Mouse (Mus musculus): ENCODE data around the gene Nrxn1. TPM values are rescaled to one million over a fixed set of nuclear protein-coding genes. Genes with fewer than 3 reads are reported as not detected.

Gene Nrxn1
- polyA plus RNA-seq, 1 experiment from 2014 or later, result 12.2 TPM

DNA sequence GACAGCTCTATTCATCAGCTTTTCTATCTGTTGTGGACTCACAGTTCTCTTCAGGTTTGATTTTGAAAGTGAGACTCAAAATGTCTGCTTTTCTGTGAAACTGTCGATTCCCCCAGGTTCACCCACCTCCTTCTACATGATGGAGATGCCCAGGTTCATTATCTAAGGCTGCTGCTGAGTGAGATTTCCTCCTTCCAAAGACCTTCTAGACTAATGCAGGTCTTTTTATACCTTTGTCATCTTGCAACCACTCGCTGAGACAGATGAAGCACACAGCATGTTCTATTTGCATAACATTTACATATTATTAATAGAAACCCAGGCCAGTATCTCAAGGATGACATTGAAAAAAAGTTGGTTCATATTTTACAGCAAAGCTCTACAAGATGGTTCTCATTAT, 295.9 kb downstream of the Nrxn1 start:
- 81% methylated on average over 2 of the region's 2 CpGs for WGBS
- no peaks in the 10 kb centered on the region for H3K9me3 ChIP-seq
- 0 out of 2 replicates have a peak, but pooled peaks cover 5% of the 10 kb centered on the region for H3K4me1 ChIP-seq
- H3K9ac ChIP-seq, result no peak overlapping the region
- H3K4me3 ChIP-seq, result no peak overlapping the region
- H3K27me3 ChIP-seq, result no peaks in the 10 kb centered on the region
- H3K4me2 ChIP-seq (replicated peaks), result no peak overlapping the region
- no peak for ATAC-seq (ENCODE audit: low FRiP score, low read depth)
- no peak overlapping the region for H3K27ac ChIP-seq
- H3K36me3 ChIP-seq, result no peaks in the 10 kb centered on the region

DNA sequence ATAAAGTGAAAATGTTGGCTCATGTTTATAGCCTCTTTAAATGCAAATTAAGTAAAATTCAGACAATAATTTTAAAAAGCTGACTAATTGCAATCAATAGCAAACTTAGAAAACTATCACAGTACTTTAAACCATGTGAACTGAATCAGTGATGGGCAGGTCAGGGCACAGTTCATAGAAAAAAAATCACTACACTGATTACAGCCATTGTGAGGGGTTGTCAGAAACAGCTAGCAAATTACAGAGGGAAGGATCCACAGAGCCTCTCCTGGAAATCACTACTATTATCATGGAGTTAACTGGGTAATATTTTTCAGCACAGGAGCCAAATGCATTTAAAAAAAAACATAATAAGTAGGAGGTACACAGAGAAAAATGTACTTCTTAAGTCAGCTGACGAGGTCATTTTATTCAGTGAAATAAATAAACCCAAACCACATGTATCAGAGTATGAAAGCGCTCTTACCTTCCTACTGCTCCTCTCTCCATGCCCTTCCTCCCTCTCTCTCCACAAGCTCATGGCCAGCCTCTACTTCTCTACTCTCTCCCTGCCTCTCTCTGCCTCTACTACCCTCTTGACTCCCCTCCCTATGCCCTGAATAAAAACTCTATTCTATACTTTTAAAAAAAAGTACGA, 304.3 kb downstream of the Nrxn1 start:
- 83% methylated on average over 3 of the region's 3 CpGs for WGBS
- Histone ChIP-seq H3K27ac (no peak overlapping the region), H3K4me1 (no peaks in the 10 kb centered on the region), H3K4me3 (no peak overlapping the region), H3K9ac (no peak overlapping the region), H3K36me3 (no peaks in the 10 kb centered on the region), H3K4me2 (replicated peaks) (no peak overlapping the region), H3K27me3 (no peaks in the 10 kb centered on the region), H3K9me3 (no peaks in the 10 kb centered on the region)
- no peak for ATAC-seq (ENCODE audit: low FRiP score, low read depth)

DNA sequence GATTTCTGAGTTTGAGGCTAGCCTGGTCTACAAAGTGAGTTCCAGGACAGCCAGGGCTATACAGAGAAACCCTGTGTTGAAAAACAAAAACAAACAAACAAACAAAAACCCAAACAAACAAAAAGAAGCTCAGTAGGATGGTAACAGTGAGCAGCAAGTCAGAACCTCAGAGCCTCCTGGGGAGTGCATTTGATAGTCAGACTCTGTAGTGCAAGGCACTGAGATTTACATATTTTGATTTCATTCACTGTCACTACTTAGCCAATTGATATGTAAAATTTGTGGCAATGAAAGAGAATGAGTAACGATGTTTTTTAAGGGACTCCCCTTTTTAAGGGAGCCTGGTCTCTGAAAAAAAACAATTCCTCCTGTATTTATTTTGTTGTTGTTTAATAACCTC, 304.8 kb downstream of the Nrxn1 start:
- Histone ChIP-seq H3K27me3 (no peaks in the 10 kb centered on the region), H3K4me3 (no peak overlapping the region), H3K36me3 (no peaks in the 10 kb centered on the region), H3K9me3 (no peaks in the 10 kb centered on the region), H3K9ac (no peak overlapping the region), H3K4me2 (replicated peaks) (no peak overlapping the region), H3K4me1 (no peaks in the 10 kb centered on the region), H3K27ac (no peak overlapping the region)
- ATAC-seq (ENCODE audit: low FRiP score, low read depth), result no peak
- WGBS, result 61% methylated on average over 1 of the region's 1 CpGs

DNA sequence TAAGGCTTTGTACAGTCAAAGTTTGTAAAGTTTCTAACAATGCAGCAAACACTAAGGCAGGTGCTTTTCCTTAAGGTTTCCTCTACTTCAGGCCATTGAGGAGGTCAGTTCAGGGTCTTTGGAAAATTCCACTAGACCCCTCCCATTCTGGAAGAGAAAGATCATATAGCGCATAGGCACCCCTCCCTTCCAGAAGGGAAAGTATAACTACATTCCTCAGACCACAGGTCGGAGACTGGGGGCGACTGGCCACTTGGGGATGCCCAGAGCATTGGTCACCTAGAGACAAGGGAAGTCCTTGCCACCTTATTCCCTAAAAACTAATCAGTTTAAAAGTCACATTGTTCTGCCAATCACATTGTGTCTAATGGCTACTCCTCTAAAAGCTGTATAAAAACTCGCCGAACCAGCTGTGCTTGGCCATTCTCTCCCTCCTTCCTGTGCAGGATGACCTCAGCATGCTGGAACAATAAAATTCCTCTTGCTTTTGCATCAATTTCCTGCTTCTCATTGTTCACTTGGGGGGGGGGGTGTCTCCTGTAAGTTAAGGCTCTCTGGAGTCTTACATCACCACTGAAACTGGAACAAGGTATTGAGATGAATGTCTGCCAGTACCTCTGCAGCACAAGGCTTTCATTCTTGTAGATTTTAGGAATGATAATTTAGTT, 305.6 kb downstream of the Nrxn1 start:
- Histone ChIP-seq H3K4me1 (no peaks in the 10 kb centered on the region), H3K4me3 (no peak overlapping the region), H3K9ac (no peak overlapping the region), H3K36me3 (no peaks in the 10 kb centered on the region), H3K27me3 (no peaks in the 10 kb centered on the region), H3K4me2 (replicated peaks) (no peak overlapping the region), H3K27ac (no peak overlapping the region), H3K9me3 (no peaks in the 10 kb centered on the region)
- ATAC-seq (ENCODE audit: low FRiP score, low read depth), result peak; percentile 57
- WGBS, result 78% methylated on average over 5 of the region's 5 CpGs

DNA sequence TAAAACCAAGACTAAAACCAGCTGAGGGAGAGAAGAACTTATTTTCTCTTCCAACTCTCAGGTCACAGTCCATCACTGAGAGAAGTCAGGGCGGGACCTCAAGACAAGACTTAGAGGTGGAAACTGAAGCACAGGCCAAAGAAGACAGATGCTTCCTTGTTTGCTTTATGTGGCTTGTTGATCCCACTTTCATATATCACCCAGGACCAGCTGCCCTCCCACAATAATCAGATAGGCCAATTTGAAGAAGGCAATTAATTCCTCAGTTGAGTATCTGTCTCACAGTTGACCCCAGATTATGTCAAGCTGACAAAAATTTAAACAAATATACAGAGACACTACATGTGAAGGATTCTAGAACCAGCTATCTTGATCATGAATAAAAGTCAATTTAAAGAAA, 312.4 kb downstream of the Nrxn1 start:
- Histone ChIP-seq H3K9ac (no peak overlapping the region), H3K27me3 (no peaks in the 10 kb centered on the region), H3K36me3 (no peaks in the 10 kb centered on the region), H3K27ac (no peak overlapping the region), H3K4me3 (no peak overlapping the region), H3K9me3 (no peaks in the 10 kb centered on the region), H3K4me2 (replicated peaks) (no peak overlapping the region), H3K4me1 (no peaks in the 10 kb centered on the region)
- 78% methylated on average over 1 of the region's 1 CpGs for WGBS
- no peak for ATAC-seq (ENCODE audit: low FRiP score, low read depth)

DNA sequence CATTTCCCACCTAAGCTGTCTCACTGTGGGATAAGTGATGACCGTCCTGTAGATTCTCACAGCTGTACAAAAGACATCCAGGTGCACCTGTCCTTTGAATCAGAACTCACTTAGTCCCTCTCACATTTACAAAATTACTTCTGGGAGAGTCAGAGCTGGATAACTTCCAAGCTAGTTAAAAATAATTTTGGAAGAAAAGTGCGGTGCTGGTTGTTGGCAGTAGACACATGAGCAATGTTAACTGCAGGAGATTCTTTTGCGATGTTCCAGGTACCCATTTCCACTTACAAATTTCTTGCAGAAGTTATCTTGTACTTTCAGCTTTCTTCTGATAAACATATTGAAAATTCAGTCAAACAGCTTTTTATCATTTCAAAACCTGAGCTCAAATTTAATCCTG, 317.5 kb downstream of the Nrxn1 start:
- ATAC-seq (ENCODE audit: low FRiP score, low read depth), result no peak
- Histone ChIP-seq H3K4me3 (no peak overlapping the region), H3K27ac (no peak overlapping the region), H3K4me1 (no peaks in the 10 kb centered on the region), H3K4me2 (replicated peaks) (no peak overlapping the region), H3K36me3 (no peaks in the 10 kb centered on the region), H3K9ac (no peak overlapping the region), H3K9me3 (no peaks in the 10 kb centered on the region), H3K27me3 (no peaks in the 10 kb centered on the region)
- WGBS, result 62% methylated on average over 3 of the region's 3 CpGs

DNA sequence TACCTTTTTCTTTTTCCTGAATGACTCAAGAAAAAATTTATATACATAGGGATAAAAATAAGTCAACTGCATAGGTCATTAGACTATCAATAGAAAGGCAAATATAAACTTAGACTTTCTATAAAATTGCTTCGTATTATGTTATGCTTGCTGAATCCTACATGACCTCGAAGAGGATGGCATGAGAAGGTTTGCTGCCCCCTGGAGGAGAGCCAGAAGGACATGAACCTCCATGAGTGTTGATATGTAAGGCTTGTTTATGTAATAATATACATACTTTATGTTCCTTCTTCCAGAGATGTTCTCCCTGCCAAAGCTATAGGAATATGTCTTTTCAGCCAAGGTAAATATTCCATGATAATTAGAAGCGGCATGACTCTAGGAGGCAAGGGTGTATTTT, 319.6 kb downstream of the Nrxn1 start:
- Histone ChIP-seq H3K27me3 (no peaks in the 10 kb centered on the region), H3K9me3 (no peaks in the 10 kb centered on the region), H3K4me2 (replicated peaks) (no peak overlapping the region), H3K27ac (no peak overlapping the region), H3K4me1 (no peaks in the 10 kb centered on the region), H3K9ac (no peak overlapping the region), H3K4me3 (no peak overlapping the region), H3K36me3 (no peaks in the 10 kb centered on the region)
- ATAC-seq (ENCODE audit: low FRiP score, low read depth), result no peak
- WGBS, result 86% methylated on average over 3 of the region's 3 CpGs

DNA sequence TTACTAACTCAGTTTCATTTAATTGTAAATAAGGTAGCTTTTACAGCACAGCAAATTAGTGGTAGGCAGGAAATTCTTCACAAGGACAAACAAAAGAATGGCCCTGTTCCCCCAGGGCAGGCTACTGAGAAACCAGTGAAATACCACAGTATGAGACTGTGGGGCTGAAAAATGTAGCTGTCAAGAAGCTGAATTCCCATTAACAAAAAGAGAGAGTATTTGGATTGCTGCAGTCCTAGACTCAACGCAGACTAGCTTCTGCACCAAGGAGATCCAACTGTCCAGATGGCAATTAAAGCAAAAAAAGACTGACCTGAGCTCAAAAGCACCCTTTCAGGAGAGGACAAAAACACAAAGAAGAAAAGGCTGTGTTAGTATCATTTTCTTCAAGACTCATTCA, 324.7 kb downstream of the Nrxn1 start:
- Histone ChIP-seq H3K9ac (no peak overlapping the region), H3K4me3 (no peak overlapping the region), H3K27ac (no peak overlapping the region), H3K9me3 (no peaks in the 10 kb centered on the region), H3K36me3 (no peaks in the 10 kb centered on the region), H3K4me1 (no peaks in the 10 kb centered on the region), H3K27me3 (no peaks in the 10 kb centered on the region), H3K4me2 (replicated peaks) (no peak overlapping the region)
- no peak for ATAC-seq (ENCODE audit: low FRiP score, low read depth)
- 28% methylated on average over 1 of the region's 1 CpGs for WGBS

DNA sequence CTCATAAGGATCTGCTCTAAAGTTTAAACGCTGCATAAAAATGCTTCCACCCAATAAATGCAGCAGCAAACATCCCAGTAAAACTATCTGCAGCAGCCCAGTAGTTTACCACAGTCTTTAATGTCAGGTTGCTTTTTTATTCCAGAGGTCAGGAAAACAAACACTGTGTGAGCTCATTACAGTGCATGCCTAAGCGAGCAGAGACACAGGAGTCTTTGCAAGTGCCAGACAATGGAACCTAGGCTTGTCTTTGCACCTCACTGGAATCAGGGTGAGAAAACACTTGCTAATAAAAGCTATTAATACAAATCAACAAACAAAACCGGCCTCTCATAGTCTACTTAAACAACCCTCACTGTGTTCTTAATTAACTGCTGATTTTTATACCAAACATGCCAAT, 365.7 kb downstream of the Nrxn1 start:
- Histone ChIP-seq H3K9me3 (no peaks in the 10 kb centered on the region), H3K4me2 (replicated peaks) (no peak overlapping the region), H3K4me3 (no peak overlapping the region), H3K9ac (no peak overlapping the region), H3K27ac (no peak overlapping the region), H3K27me3 (no peaks in the 10 kb centered on the region), H3K36me3 (no peaks in the 10 kb centered on the region), H3K4me1 (peaks cover 6% of the 10 kb centered on the region; the same call in 1 of the 2 replicates)
- ATAC-seq (ENCODE audit: low FRiP score, low read depth), result no peak
- 26% methylated on average over 3 of the region's 3 CpGs for WGBS

DNA sequence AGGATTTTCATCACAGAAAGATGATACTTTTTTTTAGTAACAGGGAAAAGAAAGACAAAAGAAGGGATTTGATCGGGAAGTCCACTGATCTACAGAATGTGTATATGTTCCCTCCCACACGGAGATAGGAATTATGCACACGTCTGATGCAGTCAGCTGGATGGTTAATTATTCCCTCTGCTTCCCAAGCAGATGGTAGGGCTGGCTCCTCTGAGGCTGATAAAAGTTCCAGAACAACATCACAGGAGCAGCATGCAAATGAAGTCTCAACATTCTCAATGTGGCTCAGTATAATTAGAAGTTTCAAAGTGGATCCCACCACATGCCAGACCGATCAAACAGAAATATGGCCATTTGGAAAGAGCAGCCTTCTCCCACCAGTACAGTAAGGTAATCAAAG, 388.1 kb downstream of the Nrxn1 start:
- Histone ChIP-seq H3K4me2 (replicated peaks) (no peak overlapping the region), H3K36me3 (no peaks in the 10 kb centered on the region), H3K4me3 (no peak overlapping the region), H3K27me3 (no peaks in the 10 kb centered on the region), H3K4me1 (no peaks in the 10 kb centered on the region), H3K9me3 (no peaks in the 10 kb centered on the region), H3K9ac (no peak overlapping the region), H3K27ac (no peak overlapping the region)
- 75% methylated on average over 4 of the region's 4 CpGs for WGBS
- ATAC-seq (ENCODE audit: low FRiP score, low read depth), result no peak

DNA sequence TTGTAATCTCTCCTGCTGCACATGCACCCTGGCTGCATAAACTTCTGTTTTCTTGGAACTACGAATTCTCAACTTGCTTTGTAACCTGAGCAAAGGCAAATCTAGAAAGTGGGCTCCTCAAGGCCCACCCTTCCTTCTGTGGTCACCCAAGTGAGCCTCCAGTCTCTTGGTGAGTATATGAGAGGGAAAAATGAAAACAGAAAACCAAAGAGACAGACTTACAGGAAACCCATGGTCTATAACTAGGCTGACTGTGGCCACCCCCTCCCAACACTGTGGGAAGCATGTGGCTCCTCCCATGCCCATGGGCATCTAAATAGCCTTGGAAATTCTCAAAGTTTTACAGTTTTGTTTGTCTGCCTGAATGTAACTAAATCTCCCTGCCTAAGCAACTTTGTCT, 390.2 kb downstream of the Nrxn1 start:
- Histone ChIP-seq H3K9ac (no peak overlapping the region), H3K36me3 (no peaks in the 10 kb centered on the region), H3K4me2 (replicated peaks) (no peak overlapping the region), H3K27ac (no peak overlapping the region), H3K4me3 (no peak overlapping the region), H3K27me3 (no peaks in the 10 kb centered on the region), H3K4me1 (no peaks in the 10 kb centered on the region), H3K9me3 (no peaks in the 10 kb centered on the region)
- 74% methylated on average over 1 of the region's 1 CpGs for WGBS
- ATAC-seq (ENCODE audit: low FRiP score, low read depth), result no peak

DNA sequence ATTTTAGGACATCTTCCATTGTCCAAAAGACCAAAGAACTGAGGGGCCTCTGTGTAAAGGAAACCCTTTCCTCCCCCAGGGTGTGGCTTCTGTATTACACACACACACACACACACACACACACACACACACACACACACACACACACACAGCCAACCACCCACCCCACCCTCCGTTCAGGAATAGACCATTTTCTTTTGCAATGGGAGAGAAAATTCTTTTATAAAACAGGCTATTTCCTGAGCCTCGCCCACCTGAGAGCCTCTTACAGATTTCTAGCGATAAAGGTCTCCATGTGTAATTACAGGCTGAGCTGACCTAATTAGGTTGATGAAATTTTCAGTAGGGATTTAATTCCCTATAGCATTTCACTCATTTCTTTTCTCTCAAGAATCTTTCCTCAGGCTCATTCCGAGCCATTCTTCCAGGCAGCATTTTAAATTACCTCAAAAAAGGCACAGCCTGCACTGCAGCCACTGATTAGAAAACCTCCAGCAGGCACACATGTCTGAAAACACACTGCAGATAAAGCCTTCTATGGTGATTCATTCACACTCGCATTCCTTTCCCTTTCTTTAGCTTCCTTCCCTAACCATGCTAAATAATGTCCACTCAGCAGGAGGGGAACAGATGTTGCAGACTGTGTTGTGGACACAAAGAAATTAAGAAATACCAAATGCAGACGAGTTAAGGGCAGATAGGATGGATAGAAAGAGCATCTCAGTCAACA, 396.6 kb downstream of the Nrxn1 start:
- Histone ChIP-seq H3K36me3 (no peaks in the 10 kb centered on the region), H3K4me2 (replicated peaks) (no peak overlapping the region), H3K9me3 (no peaks in the 10 kb centered on the region), H3K9ac (no peak overlapping the region), H3K27me3 (no peaks in the 10 kb centered on the region), H3K27ac (no peak overlapping the region), H3K4me1 (peaks cover 12% of the 10 kb centered on the region; the same call in 1 of the 2 replicates), H3K4me3 (no peak overlapping the region)
- WGBS, result 9% methylated on average over 6 of the region's 6 CpGs
- ATAC-seq (ENCODE audit: low FRiP score, low read depth), result peak; percentile 48; the same call in 1 of the 2 replicates
